Mouse (Mus musculus) cerebellum, adult 9-10 months (tissue): ENCODE measurements around the gene Med12l.
A peak's percentile ranks its signal among the peaks of the same experiment; 100 is the strongest.
"Not testable (repeated sequence)": the region's sequence is repeated elsewhere in the genome, so short reads cannot be mapped to it uniquely, and the experiment has no call there.

ENCODE experiments used
- DNase-seq: peaks from one replicate; pipeline ENCODE4 v3.0.0; 2022

The Med12l gene

GRCm38 (mm10) chr3:59024531-59025192 lies 19.0 kb downstream of the Med12l start:
- DNase-seq, result no peak

- no peak for DNase-seq
Measured at GRCm38 (mm10) chr3:59025193-59025535, 19.5 kb downstream of the Med12l start.

- DNase-seq, result no peak
Measured at GRCm38 (mm10) chr3:59028696-59029095, 23.1 kb downstream of the Med12l start.

GRCm38 (mm10) chr3:59030986-59031385 lies 25.4 kb downstream of the Med12l start:
- DNase-seq, result no peak

GRCm38 (mm10) chr3:59041487-59041886 lies 35.9 kb downstream of the Med12l start:
- no peak for DNase-seq

- no peak for DNase-seq
Measured at GRCm38 (mm10) chr3:59054834-59055535, 49.4 kb downstream of the Med12l start.

GRCm38 (mm10) chr3:59059022-59059541 lies 53.5 kb downstream of the Med12l start:
- peak; percentile 90 for DNase-seq

- no peak for DNase-seq
Measured at GRCm38 (mm10) chr3:59060131-59060530, 54.5 kb downstream of the Med12l start.

- no peak for DNase-seq
Measured at GRCm38 (mm10) chr3:59062141-59062540, 56.5 kb downstream of the Med12l start.

- DNase-seq, result no peak
Measured at GRCm38 (mm10) chr3:59063431-59063830, 57.8 kb downstream of the Med12l start.

GRCm38 (mm10) chr3:59065937-59066336 lies 60.3 kb downstream of the Med12l start:
- DNase-seq, result no peak

- DNase-seq, result no peak
Measured at GRCm38 (mm10) chr3:59066558-59067294, 61.1 kb downstream of the Med12l start.

- not testable (repeated sequence) for DNase-seq
Measured at GRCm38 (mm10) chr3:59069071-59069470, 63.4 kb downstream of the Med12l start.

- peak; percentile 44 for DNase-seq
Measured at GRCm38 (mm10) chr3:59077278-59077677, 71.7 kb downstream of the Med12l start.

- no peak for DNase-seq
Measured at GRCm38 (mm10) chr3:59078585-59078984, 73.0 kb downstream of the Med12l start.

- peak; percentile 70 for DNase-seq
Measured at GRCm38 (mm10) chr3:59079327-59079726, 73.7 kb downstream of the Med12l start.

- DNase-seq, result no peak
Measured at GRCm38 (mm10) chr3:59080293-59080916, 74.8 kb downstream of the Med12l start.

GRCm38 (mm10) chr3:59080919-59081318 lies 75.3 kb downstream of the Med12l start:
- peak; percentile 41 for DNase-seq

GRCm38 (mm10) chr3:59092702-59093101 lies 87.1 kb downstream of the Med12l start:
- DNase-seq, result no peak

GRCm38 (mm10) chr3:59097421-59097820 lies 91.8 kb downstream of the Med12l start:
- DNase-seq, result no peak

- DNase-seq, result no peak
Measured at GRCm38 (mm10) chr3:59098540-59098939, 92.9 kb downstream of the Med12l start.

GRCm38 (mm10) chr3:59101218-59101986 lies 95.8 kb downstream of the Med12l start, which contains the start of gene Gpr171:
Gpr171 (minus strand) TSS chr3:59101821.
- DNase-seq, result no peak
